Mouse (Mus musculus) lung, postnatal 0 days (tissue): ENCODE data around the gene Gp9.

Experiments
- CTCF ChIP-seq: IDR thresholded peaks from 2 replicates; pipeline ENCODE4 v1.5.1; 2016; ENCODE audit warnings: antibody characterized with exemption, mild to moderate bottlenecking
- EP300 ChIP-seq: IDR thresholded peaks from 2 replicates; pipeline ENCODE4 v1.6.1; 2016; ENCODE audit warnings: antibody characterized with exemption, mild to moderate bottlenecking, control low read depth

- TF ChIP-seq CTCF (no peak), EP300 (no peak)
These were observed 16.1 kb downstream of the Gp9 start for GRCm38 (mm10) chr6:87793821-87794510.
